Mouse (Mus musculus): ENCODE measurements around the gene Arpc2.

The Arpc2 gene

GRCm38 (mm10) chr1:74236590-74237317, 870 bp downstream of the Arpc2 start:
- intact Hi-C loops (cut with DNase I): loop anchor here (5.0 kb wide), 1 partner anchor 46 kb away; the partner anchor contains the start of genes Aamp and Pnkd

- intact Hi-C loops (cut with DNase I): loop anchor here (5.0 kb wide), 1 partner anchor 45 kb away; the partner anchor contains the start of genes Aamp and Pnkd
Measured at GRCm38 (mm10) chr1:74237671-74238070, 1.8 kb downstream of the Arpc2 start.

GRCm38 (mm10) chr1:74238136-74238535, 2.3 kb downstream of the Arpc2 start:
- intact Hi-C loops (cut with DNase I): loop anchor here (5.0 kb wide), 1 partner anchor 44 kb away; the partner anchor contains the start of genes Aamp and Pnkd

GRCm38 (mm10) chr1:74239162-74239561, 3.3 kb downstream of the Arpc2 start:
- intact Hi-C loops (cut with DNase I): loop anchor here (5.0 kb wide), 1 partner anchor 43 kb away; the partner anchor contains the start of genes Aamp and Pnkd

GRCm38 (mm10) chr1:74239618-74240017, 3.7 kb downstream of the Arpc2 start:
- intact Hi-C loops (cut with DNase I): loop anchor here (5.0 kb wide), 1 partner anchor 43 kb away; the partner anchor contains the start of genes Aamp and Pnkd

GRCm38 (mm10) chr1:74240311-74240710, 4.4 kb downstream of the Arpc2 start:
- intact Hi-C loops (cut with DNase I): no loop called here

GRCm38 (mm10) chr1:74240832-74241231, 4.9 kb downstream of the Arpc2 start:
- intact Hi-C loops (cut with DNase I): no loop called here

- intact Hi-C loops (cut with DNase I): no loop called here
Measured at GRCm38 (mm10) chr1:74245525-74245924, 9.6 kb downstream of the Arpc2 start.

GRCm38 (mm10) chr1:74248799-74249198, 12.9 kb downstream of the Arpc2 start:
- intact Hi-C loops (cut with DNase I): loop anchor here (2.0 kb wide), 1 partner anchor 42 kb away; no protein-coding TSS in a partner anchor

- intact Hi-C loops (cut with DNase I): loop anchor here (2.0 kb wide), 1 partner anchor 43 kb away; no protein-coding TSS in a partner anchor
Measured at GRCm38 (mm10) chr1:74249331-74249980, 13.6 kb downstream of the Arpc2 start.

GRCm38 (mm10) chr1:74250096-74250495, 14.2 kb downstream of the Arpc2 start:
- intact Hi-C loops (cut with DNase I): no loop called here

GRCm38 (mm10) chr1:74255704-74256345, 19.9 kb downstream of the Arpc2 start:
- intact Hi-C loops (cut with DNase I): no loop called here

- intact Hi-C loops (cut with DNase I): no loop called here
Measured at GRCm38 (mm10) chr1:74256782-74257181, 20.9 kb downstream of the Arpc2 start.

GRCm38 (mm10) chr1:74262510-74262909, 26.6 kb downstream of the Arpc2 start:
- intact Hi-C loops (cut with DNase I): no loop called here

GRCm38 (mm10) chr1:74268750-74269149, 32.9 kb downstream of the Arpc2 start:
- intact Hi-C loops (cut with DNase I): no loop called here

GRCm38 (mm10) chr1:74271659-74272058, 35.8 kb downstream of the Arpc2 start:
- intact Hi-C loops (cut with DNase I): loop anchor here (5.0 kb wide), 1 partner anchor 64 kb away; no protein-coding TSS in a partner anchor

- intact Hi-C loops (cut with DNase I): no loop called here
Measured at GRCm38 (mm10) chr1:74275015-74275414, 39.1 kb downstream of the Arpc2 start.

GRCm38 (mm10) chr1:74277041-74277440, 41.2 kb downstream of the Arpc2 start:
- intact Hi-C loops (cut with DNase I): no loop called here

- intact Hi-C loops (cut with DNase I): no loop called here
Measured at GRCm38 (mm10) chr1:74277883-74278537, 42.1 kb downstream of the Arpc2 start.

- intact Hi-C loops (cut with DNase I): no loop called here
Measured at GRCm38 (mm10) chr1:74278538-74278937, 42.7 kb downstream of the Arpc2 start, which contains the start of gene Gpbar1. Gpbar1 (plus strand) TSS chr1:74278550.

GRCm38 (mm10) chr1:74278988-74279387, 43.1 kb downstream of the Arpc2 start:
- intact Hi-C loops (cut with DNase I): no loop called here

Data from adrenal gland (tissue).